Comparison of ENCODE assay signal across 8 mouse cellular contexts in genomic region chr5:24749731-24750130, GRCm38 (mm10). TPM values are rescaled to one million over a fixed set of nuclear protein-coding genes. Genes with fewer than 3 reads are reported as not detected.
DNase-seq lines count a peak whose midpoint lies in the region; ATAC-seq and TF ChIP-seq lines count a peak whose summit lies in the region.

No protein-coding gene starts in this region.

- peak overlapping the region; percentile 41; the same call in 1 of the 2 replicates for H3K4me3 ChIP-seq in heart, adult 2 months
- H3K4me3 ChIP-seq in cortical plate, adult 2 months (ENCODE audit: insufficient read depth, low read length): peak overlapping the region; percentile 33; the same call in 1 of the 2 replicates
- peak overlapping the region; percentile 49 for H3K4me3 ChIP-seq in hindbrain, embryonic 14.5 days (replicated peaks; ENCODE audit: low read length)
- peak overlapping the region; percentile 65 for H3K4me3 ChIP-seq in midbrain, embryonic 15.5 days

- peaks cover 4% of the 10 kb centered on the region for H3K4me1 ChIP-seq in heart, adult 2 months (ENCODE audit: control insufficient read depth, insufficient read depth, low read length)
- H3K4me1 ChIP-seq in cortical plate, adult 2 months (ENCODE audit: control insufficient read depth, insufficient read depth, low read length): peaks cover 2% of the 10 kb centered on the region; the same call in 1 of the 2 replicates
- peaks cover 11% of the 10 kb centered on the region; the same call in 1 of the 2 replicates for H3K4me1 ChIP-seq in hindbrain, embryonic 14.5 days (replicated peaks; ENCODE audit: control insufficient read depth, insufficient read depth, low read length)
- peaks cover 19% of the 10 kb centered on the region for H3K4me1 ChIP-seq in midbrain, embryonic 15.5 days

- TF ChIP-seq EP300 in heart, adult 2 months (IDR thresholded peaks at IDR 0.05; ENCODE audit: insufficient read depth, low read depth, low read length): no peak

- H3K79me2 ChIP-seq in heart, adult 2 months (replicated peaks; ENCODE audit: control insufficient read depth, insufficient read depth, low read length): no peaks in the 10 kb centered on the region

- intact Hi-C loops in heart, adult 2 months (cut with DNase I): loop anchor here (1.0 to 5.0 kb wide), 4 partner anchors 31 to 263 kb away; partner anchors contain the start of gene Nub1
- intact Hi-C loops in heart, postnatal 36 days (cut with DNase I): loop anchor here (1.0 kb wide), 2 partner anchors 63 to 75 kb away; no protein-coding TSS in a partner anchor

- ATAC-seq in hindbrain, embryonic 14.5 days (ENCODE audit: low FRiP score): peak; percentile 16
- ATAC-seq in midbrain, embryonic 15.5 days (replicated peaks): peak; percentile 34
- no peak for ATAC-seq in erythroid progenitor cell, adult 5-6 weeks (replicated peaks; ENCODE audit: low FRiP score, poor library complexity, severe bottlenecking)

- H3K27me3 ChIP-seq in heart, adult 2 months (ENCODE audit: control insufficient read depth, insufficient read depth, low read length): no peaks in the 10 kb centered on the region
- H3K27me3 ChIP-seq in hindbrain, embryonic 14.5 days (ENCODE audit: control insufficient read depth, insufficient read depth, low read length): no peaks in the 10 kb centered on the region
- no peaks in the 10 kb centered on the region for H3K27me3 ChIP-seq in midbrain, embryonic 15.5 days (replicated peaks)

- H3K27ac ChIP-seq in heart, adult 2 months: peak overlapping the region; percentile 97
- H3K27ac ChIP-seq in cortical plate, adult 2 months (ENCODE audit: insufficient read depth, low read length): peak overlapping the region; percentile 19; the same call in 1 of the 2 replicates
- H3K27ac ChIP-seq in hindbrain, embryonic 14.5 days: peak overlapping the region; percentile 68
- H3K27ac ChIP-seq in midbrain, embryonic 15.5 days: peak overlapping the region; percentile 82

- no peak for TF ChIP-seq CTCF in heart, adult 2 months (IDR thresholded peaks at IDR 0.05)
- TF ChIP-seq CTCF in cortical plate, adult 2 months (IDR thresholded peaks at IDR 0.05; ENCODE audit: extremely low read depth, insufficient read depth, low read length): no peak

- peak in 1 of 2 experiments; percentile 24 for DNase-seq in heart, adult 2 months
- no peak for DNase-seq in heart, postnatal 36 days
- DNase-seq in hindbrain, embryonic 14.5 days (ENCODE audit: low spot score): no peak
- no peak for DNase-seq in urinary bladder, adult 18-20 months (ENCODE audit: low spot score in 2 of 2)
- DNase-seq in lung, postnatal 36 days: no peak

- H3K36me3 ChIP-seq in heart, adult 2 months (ENCODE audit: control insufficient read depth, insufficient read depth, low read length): no peaks in the 10 kb centered on the region
- no peaks in the 10 kb centered on the region for H3K36me3 ChIP-seq in hindbrain, embryonic 14.5 days (replicated peaks; ENCODE audit: control insufficient read depth, insufficient read depth)
- no peaks in the 10 kb centered on the region for H3K36me3 ChIP-seq in midbrain, embryonic 15.5 days (replicated peaks)

- WGBS in heart, adult 2 months: 53% methylated on average over 5 of the region's 5 CpGs
- WGBS in hindbrain, embryonic 14.5 days: 52% methylated on average over 5 of the region's 5 CpGs
- WGBS in midbrain, embryonic 15.5 days: 61% methylated on average over 5 of the region's 5 CpGs

- no peak overlapping the region for H3K9ac ChIP-seq in heart, adult 2 months (ENCODE audit: low read depth, low read length)
- H3K9ac ChIP-seq in hindbrain, embryonic 14.5 days: peak overlapping the region; percentile 67
- H3K9ac ChIP-seq in midbrain, embryonic 15.5 days: peak overlapping the region; percentile 60

- peak overlapping the region; percentile 67 for H3K4me2 ChIP-seq in hindbrain, embryonic 14.5 days (replicated peaks)
- H3K4me2 ChIP-seq in midbrain, embryonic 15.5 days: peak overlapping the region; percentile 90

- H3K9me3 ChIP-seq in hindbrain, embryonic 14.5 days (ENCODE audit: control insufficient read depth, low read length): no peaks in the 10 kb centered on the region
- no peaks in the 10 kb centered on the region for H3K9me3 ChIP-seq in midbrain, embryonic 15.5 days

- TF ChIP-seq POLR2A in heart, adult 2 months (IDR thresholded peaks at IDR 0.05; ENCODE audit: insufficient read depth, low read depth, low read length): no peak
- TF ChIP-seq POLR2A in cortical plate, adult 2 months (IDR thresholded peaks at IDR 0.05; ENCODE audit: extremely low read depth, insufficient read depth, low read length): no peak

RNA-seq across cellular contexts. Expression of gene Crygn, which starts 8.1 kb away (rescaled TPM):
- total RNA-seq in heart, adult 2 months (2021): not detected
- polyA plus RNA-seq in heart, adult 2 months (2012; rRNA removed): not detected in 2 replicates
- not detected for total RNA-seq in heart, postnatal 36 days (2021)
- polyA plus RNA-seq in cortical plate, adult 2 months (2012; rRNA removed): 0.92 and 1.5 TPM in 2 replicates
- polyA plus RNA-seq in hindbrain, embryonic 14.5 days (2014; fragmentation: Nextera tagmentation; extraction: Ambion mirVana): 2.1 and 3.0 TPM in 2 replicates
- 1.7 and 2.5 TPM in 2 replicates for polyA plus RNA-seq in midbrain, embryonic 15.5 days (2015; fragmentation: Nextera tagmentation; extraction: Ambion mirVana)
- total RNA-seq in erythroid progenitor cell, adult 5-6 weeks (2015; ENCODE audit: low replicate concordance): 21.8 TPM in 1 of 2 replicates, not detected in the other
- total RNA-seq in erythroid progenitor cell, adult 5-6 weeks (2017; ENCODE audit: low replicate concordance): not detected in 2 replicates

RNA-seq across cellular contexts. Expression of gene Wdr86, which starts 19.2 kb away (rescaled TPM):
- 1 to 10 TPM in 1 of 2 experiments, under 1 TPM in 1; 0.43 to 1.0 TPM for total RNA-seq in heart, adult 2 months (2021)
- polyA plus RNA-seq in heart, adult 2 months (2012; rRNA removed): 0.73 and 1.4 TPM in 2 replicates
- under 1 TPM; 0.49 to 0.53 TPM for total RNA-seq in heart, postnatal 36 days (2021)
- 0.55 and 1.1 TPM in 2 replicates for polyA plus RNA-seq in cortical plate, adult 2 months (2012; rRNA removed)
- 7.2 and 12.0 TPM in 2 replicates for polyA plus RNA-seq in hindbrain, embryonic 14.5 days (2014; fragmentation: Nextera tagmentation; extraction: Ambion mirVana)
- 6.7 and 8.6 TPM in 2 replicates for polyA plus RNA-seq in midbrain, embryonic 15.5 days (2015; fragmentation: Nextera tagmentation; extraction: Ambion mirVana)
- not detected in 2 replicates for total RNA-seq in erythroid progenitor cell, adult 5-6 weeks (2015; ENCODE audit: low replicate concordance)
- 5.4 TPM in 1 of 2 replicates, not detected in the other for total RNA-seq in erythroid progenitor cell, adult 5-6 weeks (2017; ENCODE audit: low replicate concordance)

Comparison
In these comparisons a context has a peak if more than half of its experiments do, and no peak if none do; other contexts are left out.
1. H3K27ac ChIP-seq: peak in every context shown above with its lines; median percentile 97 in heart, adult 2 months; 82 in midbrain, embryonic 15.5 days; 68 in hindbrain, embryonic 14.5 days; 19 in cortical plate, adult 2 months.